ENCODE assay signal across 8 mouse cellular contexts in genomic region chr6:97204952-97205351, GRCm38 (mm10). TPM values are rescaled to one million over a fixed set of nuclear protein-coding genes. Genes with fewer than 3 reads are reported as not detected.
DNase-seq lines count a peak whose midpoint lies in the region; ATAC-seq and TF ChIP-seq lines count a peak whose summit lies in the region.

No protein-coding gene starts in this region.

- peaks cover 2% of the 10 kb centered on the region; the same call in 1 of the 2 replicates for H3K79me2 ChIP-seq in heart, adult 2 months (replicated peaks; ENCODE audit: control insufficient read depth, insufficient read depth, low read length)

- peak; percentile 39 for ATAC-seq in embryonic facial prominence, embryonic 11.5 days (replicated peaks; ENCODE audit: insufficient number of reproducible peaks, low FRiP score, low TSS enrichment, low read depth)
- peak; percentile 59 for ATAC-seq in hindbrain, embryonic 16.5 days
- peak; percentile 48 for ATAC-seq in liver, embryonic 14.5 days (ENCODE audit: insufficient read depth)

- WGBS in heart, adult 2 months: 1% methylated on average over 16 of the region's 16 CpGs
- WGBS in embryonic facial prominence, embryonic 11.5 days: under 1% methylated on average over 15 of the region's 16 CpGs
- under 1% methylated on average over 16 of the region's 16 CpGs for WGBS in hindbrain, embryonic 16.5 days
- 0% methylated on average over 16 of the region's 16 CpGs for WGBS in liver, embryonic 14.5 days (ENCODE audit: insufficient replicate concordance)

- H3K4me3 ChIP-seq in heart, adult 2 months: peak overlapping the region; percentile 80
- peak overlapping the region; percentile 94 for H3K4me3 ChIP-seq in embryonic facial prominence, embryonic 11.5 days (ENCODE audit: low read depth, low read length)
- peak overlapping the region; percentile 94 for H3K4me3 ChIP-seq in hindbrain, embryonic 16.5 days (ENCODE audit: low read length)
- peak overlapping the region; percentile 94 to 99 for H3K4me3 ChIP-seq in liver, embryonic 14.5 days (ENCODE audit: insufficient read depth in 1 of 2, low read depth in 2 of 2, low read length in 2 of 2)

- peak overlapping the region; percentile 47 for H3K4me2 ChIP-seq in embryonic facial prominence, embryonic 11.5 days (ENCODE audit: low read depth, low read length)
- peak overlapping the region; percentile 73 for H3K4me2 ChIP-seq in hindbrain, embryonic 16.5 days (ENCODE audit: low read length)
- peak overlapping the region; percentile 89 for H3K4me2 ChIP-seq in liver, embryonic 14.5 days (ENCODE audit: low read depth)

- no peaks in the 10 kb centered on the region for H3K27me3 ChIP-seq in heart, adult 2 months (ENCODE audit: control insufficient read depth, insufficient read depth, low read length)
- H3K27me3 ChIP-seq in embryonic facial prominence, embryonic 11.5 days (ENCODE audit: control insufficient read depth, insufficient read depth, low read length): no peaks in the 10 kb centered on the region
- H3K27me3 ChIP-seq in hindbrain, embryonic 16.5 days (replicated peaks; ENCODE audit: control insufficient read depth, insufficient read depth, low read length): no peaks in the 10 kb centered on the region
- no peaks in the 10 kb centered on the region for H3K27me3 ChIP-seq in liver, embryonic 14.5 days (ENCODE audit: control insufficient read depth, insufficient read depth, low read length)

- TF ChIP-seq POLR2A in heart, adult 2 months (IDR thresholded peaks at IDR 0.05; ENCODE audit: insufficient read depth, low read depth, low read length): no peak

- no peak for TF ChIP-seq CTCF in heart, adult 2 months (IDR thresholded peaks at IDR 0.05)
- TF ChIP-seq CTCF in liver, embryonic 14.5 days (IDR thresholded peaks at IDR 0.05; ENCODE audit: low read depth): no peak

- H3K27ac ChIP-seq in heart, adult 2 months: peak overlapping the region; percentile 88
- peak overlapping the region; percentile 78 for H3K27ac ChIP-seq in embryonic facial prominence, embryonic 11.5 days (replicated peaks; ENCODE audit: low read depth, low read length)
- H3K27ac ChIP-seq in hindbrain, embryonic 16.5 days (ENCODE audit: low read depth, low read length): peak overlapping the region; percentile 84
- H3K27ac ChIP-seq in liver, embryonic 14.5 days: peak overlapping the region; percentile 79

- DNase-seq in heart, adult 2 months: peak in 1 of 2 experiments; percentile 56
- no peak for DNase-seq in heart, adult 8-10 months (ENCODE audit: low spot score)
- peak; percentile 31 for DNase-seq in NIH3T3 (ENCODE audit: low read depth)
- peak; percentile 18 for DNase-seq in embryonic facial prominence, embryonic 11.5 days (ENCODE audit: low spot score)
- no peak for DNase-seq in liver, embryonic 14.5 days (ENCODE audit: low read depth in 3 of 3, low spot score in 3 of 3)
- peak; percentile 16 to 21 for DNase-seq in spleen, postnatal 14 days (ENCODE audit: low spot score in 2 of 2)
- no peak for DNase-seq in urinary bladder, postnatal 36 days (ENCODE audit: low spot score in 2 of 2)

- H3K4me1 ChIP-seq in heart, adult 2 months (ENCODE audit: control insufficient read depth, insufficient read depth, low read length): peaks cover 5% of the 10 kb centered on the region
- H3K4me1 ChIP-seq in embryonic facial prominence, embryonic 11.5 days (ENCODE audit: control insufficient read depth, insufficient read depth, low read length): no peaks in the 10 kb centered on the region
- H3K4me1 ChIP-seq in hindbrain, embryonic 16.5 days (ENCODE audit: control insufficient read depth, insufficient read depth, low read depth, low read length): peaks cover 9% of the 10 kb centered on the region
- peaks cover 31 to 32% of the 10 kb centered on the region in 2 experiments for H3K4me1 ChIP-seq in liver, embryonic 14.5 days (replicated peaks; ENCODE audit: control insufficient read depth in 2 of 2, insufficient read depth in 2 of 2, low read length in 1 of 2)

- H3K9ac ChIP-seq in heart, adult 2 months (ENCODE audit: low read depth, low read length): peak overlapping the region; percentile 78
- peak overlapping the region; percentile 97 for H3K9ac ChIP-seq in embryonic facial prominence, embryonic 11.5 days (replicated peaks; ENCODE audit: low read length)
- H3K9ac ChIP-seq in hindbrain, embryonic 16.5 days (ENCODE audit: low read depth, low read length): peak overlapping the region; percentile 95
- peak overlapping the region; percentile 98 for H3K9ac ChIP-seq in liver, embryonic 14.5 days (replicated peaks)

- peaks cover 9% of the 10 kb centered on the region; the same call in 1 of the 2 replicates for H3K36me3 ChIP-seq in heart, adult 2 months (ENCODE audit: control insufficient read depth, insufficient read depth, low read length)
- H3K36me3 ChIP-seq in embryonic facial prominence, embryonic 11.5 days (replicated peaks; ENCODE audit: control insufficient read depth, insufficient read depth, low read depth, low read length): no peaks in the 10 kb centered on the region
- no peaks in the 10 kb centered on the region for H3K36me3 ChIP-seq in hindbrain, embryonic 16.5 days (ENCODE audit: control insufficient read depth, insufficient read depth, low read length)
- H3K36me3 ChIP-seq in liver, embryonic 14.5 days (replicated peaks; ENCODE audit: control insufficient read depth, insufficient read depth, low read depth): no peaks in the 10 kb centered on the region; the same call in 1 of the 2 replicates

- H3K9me3 ChIP-seq in embryonic facial prominence, embryonic 11.5 days (replicated peaks; ENCODE audit: control insufficient read depth, low read length): no peaks in the 10 kb centered on the region
- no peaks in the 10 kb centered on the region for H3K9me3 ChIP-seq in hindbrain, embryonic 16.5 days (ENCODE audit: control insufficient read depth, low read length)
- H3K9me3 ChIP-seq in liver, embryonic 14.5 days (ENCODE audit: control insufficient read depth, low read length): no peaks in the 10 kb centered on the region

- TF ChIP-seq EP300 in heart, adult 2 months (IDR thresholded peaks at IDR 0.05; ENCODE audit: insufficient read depth, low read depth, low read length): no peak
- TF ChIP-seq EP300 in liver, embryonic 14.5 days (IDR thresholded peaks at IDR 0.05; ENCODE audit: low read depth): no peak

- intact Hi-C loops in heart, adult 2 months (cut with DNase I): loop anchor here (2.0 kb wide), 1 partner anchor 26 kb away; the partner anchor contains the start of gene Tmf1

RNA-seq across cellular contexts. Expression of gene Uba3, which starts 0.5 kb away (rescaled TPM):
- total RNA-seq in heart, adult 2 months (2021): 10 to 100 TPM; 55.2 to 59.3 TPM
- 20.0 and 46.9 TPM in 2 replicates for polyA plus RNA-seq in heart, adult 2 months (2012; rRNA removed)
- total RNA-seq in heart, adult 8-10 months (2022): 10 to 100 TPM; 50.7 to 59.2 (median 54.2) TPM
- polyA plus RNA-seq in embryonic facial prominence, embryonic 11.5 days (2014; fragmentation: Nextera tagmentation; extraction: Ambion mirVana): 102 and 112 TPM in 2 replicates
- 81.8 and 89.3 TPM in 2 replicates for polyA plus RNA-seq in hindbrain, embryonic 16.5 days (2015; fragmentation: Nextera tagmentation; extraction: Ambion mirVana)
- polyA plus RNA-seq in liver, embryonic 14.5 days (2012; rRNA removed): 15.2 and 22.3 TPM in 2 replicates
- polyA plus RNA-seq in liver, embryonic 14.5 days (2014; fragmentation: Nextera tagmentation; extraction: Ambion mirVana): 24.9 and 25.5 TPM in 2 replicates

RNA-seq across cellular contexts. Expression of gene Arl6ip5, which starts 5.5 kb away (rescaled TPM):
- 100 to 1,000 TPM; 122 to 138 TPM for total RNA-seq in heart, adult 2 months (2021)
- polyA plus RNA-seq in heart, adult 2 months (2012; rRNA removed): 97.8 and 147 TPM in 2 replicates
- 100 to 1,000 TPM; 135 to 148 (median 144) TPM for total RNA-seq in heart, adult 8-10 months (2022)
- polyA plus RNA-seq in embryonic facial prominence, embryonic 11.5 days (2014; fragmentation: Nextera tagmentation; extraction: Ambion mirVana): 33.4 and 36.1 TPM in 2 replicates
- polyA plus RNA-seq in hindbrain, embryonic 16.5 days (2015; fragmentation: Nextera tagmentation; extraction: Ambion mirVana): 140 and 143 TPM in 2 replicates
- polyA plus RNA-seq in liver, embryonic 14.5 days (2012; rRNA removed): 19.4 and 25.6 TPM in 2 replicates
- 15.8 and 17.1 TPM in 2 replicates for polyA plus RNA-seq in liver, embryonic 14.5 days (2014; fragmentation: Nextera tagmentation; extraction: Ambion mirVana)

RNA-seq across cellular contexts. Expression of gene Tmf1, which starts 26.0 kb away (rescaled TPM):
- total RNA-seq in heart, adult 2 months (2021): 10 to 100 TPM; 35.7 to 43.6 TPM
- polyA plus RNA-seq in heart, adult 2 months (2012; rRNA removed): 2.7 and 4.8 TPM in 2 replicates
- 10 to 100 TPM; 36.6 to 42.0 (median 41.6) TPM for total RNA-seq in heart, adult 8-10 months (2022)
- 30.3 and 34.2 TPM in 2 replicates for polyA plus RNA-seq in embryonic facial prominence, embryonic 11.5 days (2014; fragmentation: Nextera tagmentation; extraction: Ambion mirVana)
- 31.5 and 34.7 TPM in 2 replicates for polyA plus RNA-seq in hindbrain, embryonic 16.5 days (2015; fragmentation: Nextera tagmentation; extraction: Ambion mirVana)
- polyA plus RNA-seq in liver, embryonic 14.5 days (2012; rRNA removed): 0.64 and 1.4 TPM in 2 replicates
- polyA plus RNA-seq in liver, embryonic 14.5 days (2014; fragmentation: Nextera tagmentation; extraction: Ambion mirVana): 12.3 and 13.3 TPM in 2 replicates

RNA-seq across cellular contexts. Expression of gene Lmod3, which starts 47.6 kb away (rescaled TPM):
- 10 to 100 TPM; 50.1 to 63.0 TPM for total RNA-seq in heart, adult 2 months (2021)
- 26.3 and 40.0 TPM in 2 replicates for polyA plus RNA-seq in heart, adult 2 months (2012; rRNA removed)
- total RNA-seq in heart, adult 8-10 months (2022): 10 to 100 TPM; 66.2 to 86.5 (median 72.0) TPM
- polyA plus RNA-seq in embryonic facial prominence, embryonic 11.5 days (2014; fragmentation: Nextera tagmentation; extraction: Ambion mirVana): 0.49 and 0.58 TPM in 2 replicates
- 0.76 TPM in 1 of 2 replicates, not detected in the other for polyA plus RNA-seq in hindbrain, embryonic 16.5 days (2015; fragmentation: Nextera tagmentation; extraction: Ambion mirVana)
- polyA plus RNA-seq in liver, embryonic 14.5 days (2012; rRNA removed): not detected in 2 replicates
- not detected in 2 replicates for polyA plus RNA-seq in liver, embryonic 14.5 days (2014; fragmentation: Nextera tagmentation; extraction: Ambion mirVana)

RNA-seq across cellular contexts. Expression of gene Eogt, which starts 56.0 kb away (rescaled TPM):
- total RNA-seq in heart, adult 2 months (2021): 10 to 100 TPM; 12.5 to 16.1 TPM
- polyA plus RNA-seq in heart, adult 2 months (2012; rRNA removed): 8.7 and 13.5 TPM in 2 replicates
- 10 to 100 TPM; 11.2 to 13.1 (median 12.1) TPM for total RNA-seq in heart, adult 8-10 months (2022)
- polyA plus RNA-seq in embryonic facial prominence, embryonic 11.5 days (2014; fragmentation: Nextera tagmentation; extraction: Ambion mirVana): 5.5 and 6.9 TPM in 2 replicates
- polyA plus RNA-seq in hindbrain, embryonic 16.5 days (2015; fragmentation: Nextera tagmentation; extraction: Ambion mirVana): 13.8 and 17.7 TPM in 2 replicates
- 1.5 and 1.9 TPM in 2 replicates for polyA plus RNA-seq in liver, embryonic 14.5 days (2012; rRNA removed)
- polyA plus RNA-seq in liver, embryonic 14.5 days (2014; fragmentation: Nextera tagmentation; extraction: Ambion mirVana): 1.3 and 1.4 TPM in 2 replicates

Comparison
In these comparisons a context has a peak if more than half of its experiments do, and no peak if none do; other contexts are left out.
1. DNase-seq: peak in NIH3T3 (single experiment), embryonic facial prominence, embryonic 11.5 days (single experiment) and spleen, postnatal 14 days (2 of 2); none in heart, adult 8-10 months (single experiment), liver, embryonic 14.5 days (0 of 3) and urinary bladder, postnatal 36 days (0 of 2).
2. Peak in every context shown above with its lines, with median percentiles within 50 percentile points of each other: H3K27ac ChIP-seq, H3K4me3 ChIP-seq, H3K9ac ChIP-seq, ATAC-seq and H3K4me2 ChIP-seq.